Mouse (Mus musculus) cortical plate, adult 2 months (tissue): Measurements from ENCODE around the gene Coro6.

Source experiments
- CTCF ChIP-seq: fragments of 200-500 bp; IDR thresholded peaks from 2 replicates; pipeline ENCODE4 v1.5.1; 2011; ENCODE audit warnings: mild to moderate bottlenecking, control low read depth, low read length; ENCODE audit not compliant: insufficient read depth; ENCODE audit errors: extremely low read depth
- POLR2A ChIP-seq: fragments of 200-500 bp; IDR thresholded peaks from 2 replicates; pipeline ENCODE4 v1.6.1; 2011; ENCODE audit warnings: mild to moderate bottlenecking, low read length, control low read depth; ENCODE audit not compliant: insufficient read depth; ENCODE audit errors: extremely low read depth

GRCm38 (mm10) chr11:77507426-77507825 is 45.2 kb downstream of the Coro6 start:
- TF ChIP-seq CTCF (no peak), POLR2A (no peak)
